Mouse (Mus musculus): ENCODE results near the gene Rcn3. TPM values are rescaled to one million over a fixed set of nuclear protein-coding genes. Genes with fewer than 3 reads are reported as not detected.

Rcn3 gene
- polyA plus RNA-seq, 1 experiment: 123 TPM

- H3K27me3 ChIP-seq (ENCODE audit: control insufficient read depth, insufficient read depth, insufficient read length): no peaks in the 10 kb centered on the region
- no peaks in the 10 kb centered on the region for H3K79me2 ChIP-seq (ENCODE audit: control insufficient read depth, insufficient read depth)
- no peak for TF ChIP-seq TCF3 (IDR thresholded peaks at IDR 0.05; ENCODE audit: insufficient read length, low read depth)
- no peak for TF ChIP-seq TCF12 (IDR thresholded peaks at IDR 0.05; ENCODE audit: insufficient read depth, poor library complexity, severe bottlenecking)
- no peak for TF ChIP-seq E2F4 (IDR thresholded peaks at IDR 0.05; ENCODE audit: insufficient read depth)
- no peak for TF ChIP-seq MAX (IDR thresholded peaks at IDR 0.05; ENCODE audit: low read depth)
- TF ChIP-seq POLR2AphosphoS2 (IDR thresholded peaks at IDR 0.05; ENCODE audit: insufficient read length, low read depth): peak; percentile 50
- TF ChIP-seq MYOD1 (IDR thresholded peaks at IDR 0.05; ENCODE audit: control insufficient read depth in 1 of 3, insufficient read length in 2 of 3, low read depth in 2 of 3): peak in 1 of 3 experiments; percentile 9
- TF ChIP-seq POLR2A (IDR thresholded peaks at IDR 0.05; ENCODE audit: insufficient read length, low read depth): peak; percentile 63
- peak in 1 of 3 experiments; percentile 39 for TF ChIP-seq MYOG (IDR thresholded peaks at IDR 0.05; ENCODE audit: control insufficient read depth in 1 of 3, insufficient read depth in 1 of 3, insufficient read length in 2 of 3, low read depth in 2 of 3)
- TF ChIP-seq REST (IDR thresholded peaks at IDR 0.05; ENCODE audit: insufficient read depth, insufficient read length): no peak
- TF ChIP-seq SRF (IDR thresholded peaks at IDR 0.05; ENCODE audit: control insufficient read depth, insufficient read length, low read depth): no peak
- peak; percentile 60 for TF ChIP-seq CEBPB (IDR thresholded peaks at IDR 0.05; ENCODE audit: insufficient read depth, poor library complexity, severe bottlenecking)
- TF ChIP-seq USF1 (IDR thresholded peaks at IDR 0.05; ENCODE audit: low read depth): no peak
- peak within 1 kb of the TSS; percentile 22 for H3K4me3 ChIP-seq
- peak within 1 kb of the TSS; percentile 82 for H3K4me2 ChIP-seq (ENCODE audit: low read depth)
- H3ac ChIP-seq (ENCODE audit: control insufficient read depth, insufficient read length): no peak within 1 kb of the TSS
- H3K36me3 ChIP-seq (ENCODE audit: control insufficient read depth, insufficient read depth): no peaks in the 10 kb centered on the region
Observed at GRCm38 (mm10) chr7:45103652-45104180, 11.7 kb upstream of the Rcn3 start, which contains the start of gene Fcgrt. Fcgrt (minus strand) TSS chr7:45103851.

- no peak for TF ChIP-seq SRF (IDR thresholded peaks at IDR 0.05; ENCODE audit: control insufficient read depth, insufficient read length, low read depth)
- TF ChIP-seq USF1 (IDR thresholded peaks at IDR 0.05; ENCODE audit: low read depth): peak; percentile 68
Observed at GRCm38 (mm10) chr7:45102940-45103585, 11.0 kb upstream of the Rcn3 start.

GRCm38 (mm10) chr7:45102441-45102840, 10.4 kb upstream of the Rcn3 start:
- H3K4me3 ChIP-seq: peak overlapping the region; percentile 22
- H3ac ChIP-seq (ENCODE audit: control insufficient read depth, insufficient read length): no peak overlapping the region
- H3K27me3 ChIP-seq (ENCODE audit: control insufficient read depth, insufficient read depth, insufficient read length): no peaks in the 10 kb centered on the region
- TF ChIP-seq TCF12 (IDR thresholded peaks at IDR 0.05; ENCODE audit: insufficient read depth, poor library complexity, severe bottlenecking) (no peak), MAX (IDR thresholded peaks at IDR 0.05; ENCODE audit: low read depth) (no peak)
- no peaks in the 10 kb centered on the region for H3K79me2 ChIP-seq (ENCODE audit: control insufficient read depth, insufficient read depth)
- no peaks in the 10 kb centered on the region for H3K36me3 ChIP-seq (ENCODE audit: control insufficient read depth, insufficient read depth)
- peak overlapping the region; percentile 82 for H3K4me2 ChIP-seq (ENCODE audit: low read depth)

More at GRCm38 (mm10) chr7:45102940-45103585, 11.0 kb upstream of the Rcn3 start:
- H3K36me3 ChIP-seq (ENCODE audit: control insufficient read depth, insufficient read depth): no peaks in the 10 kb centered on the region
- peak overlapping the region; percentile 82 for H3K4me2 ChIP-seq (ENCODE audit: low read depth)
- H3K79me2 ChIP-seq (ENCODE audit: control insufficient read depth, insufficient read depth): no peaks in the 10 kb centered on the region
- no peaks in the 10 kb centered on the region for H3K27me3 ChIP-seq (ENCODE audit: control insufficient read depth, insufficient read depth, insufficient read length)
- H3ac ChIP-seq (ENCODE audit: control insufficient read depth, insufficient read length): no peak overlapping the region
- H3K4me3 ChIP-seq: peak overlapping the region; percentile 22

- TF ChIP-seq POLR2AphosphoS2 (IDR thresholded peaks at IDR 0.05; ENCODE audit: insufficient read length, low read depth) (no peak), TCF3 (IDR thresholded peaks at IDR 0.05; ENCODE audit: insufficient read length, low read depth) (no peak), POLR2A (IDR thresholded peaks at IDR 0.05; ENCODE audit: insufficient read length, low read depth) (no peak), MYOG (IDR thresholded peaks at IDR 0.05; ENCODE audit: control insufficient read depth in 1 of 3, insufficient read depth in 1 of 3, insufficient read length in 2 of 3, low read depth in 2 of 3) (no peak), REST (IDR thresholded peaks at IDR 0.05; ENCODE audit: insufficient read depth, insufficient read length) (no peak), TCF12 (IDR thresholded peaks at IDR 0.05; ENCODE audit: insufficient read depth, poor library complexity, severe bottlenecking) (no peak), USF1 (IDR thresholded peaks at IDR 0.05; ENCODE audit: low read depth) (no peak), MAX (IDR thresholded peaks at IDR 0.05; ENCODE audit: low read depth) (no peak), SRF (IDR thresholded peaks at IDR 0.05; ENCODE audit: control insufficient read depth, insufficient read length, low read depth) (no peak), CEBPB (IDR thresholded peaks at IDR 0.05; ENCODE audit: insufficient read depth, poor library complexity, severe bottlenecking) (no peak), E2F4 (IDR thresholded peaks at IDR 0.05; ENCODE audit: insufficient read depth) (no peak)
- H3K79me2 ChIP-seq (ENCODE audit: control insufficient read depth, insufficient read depth): no peaks in the 10 kb centered on the region
- no peak overlapping the region for H3K4me3 ChIP-seq
- H3K27me3 ChIP-seq (ENCODE audit: control insufficient read depth, insufficient read depth, insufficient read length): no peaks in the 10 kb centered on the region
- H3K36me3 ChIP-seq (ENCODE audit: control insufficient read depth, insufficient read depth): no peaks in the 10 kb centered on the region
- H3ac ChIP-seq (ENCODE audit: control insufficient read depth, insufficient read length): no peak overlapping the region
- no peak overlapping the region for H3K4me2 ChIP-seq (ENCODE audit: low read depth)
Observed at GRCm38 (mm10) chr7:45100046-45100445, 8.0 kb upstream of the Rcn3 start.

GRCm38 (mm10) chr7:45098541-45099240, 6.7 kb upstream of the Rcn3 start:
- Histone ChIP-seq H3K36me3 (ENCODE audit: control insufficient read depth, insufficient read depth) (no peaks in the 10 kb centered on the region), H3K27me3 (ENCODE audit: control insufficient read depth, insufficient read depth, insufficient read length) (no peaks in the 10 kb centered on the region), H3ac (ENCODE audit: control insufficient read depth, insufficient read length) (no peak overlapping the region), H3K4me2 (ENCODE audit: low read depth) (no peak overlapping the region), H3K79me2 (ENCODE audit: control insufficient read depth, insufficient read depth) (no peaks in the 10 kb centered on the region), H3K4me3 (no peak overlapping the region)
- TF ChIP-seq E2F4 (IDR thresholded peaks at IDR 0.05; ENCODE audit: insufficient read depth): no peak
- no peak for TF ChIP-seq MYOG (IDR thresholded peaks at IDR 0.05; ENCODE audit: control insufficient read depth in 1 of 3, insufficient read depth in 1 of 3, insufficient read length in 2 of 3, low read depth in 2 of 3)
- no peak for TF ChIP-seq TCF12 (IDR thresholded peaks at IDR 0.05; ENCODE audit: insufficient read depth, poor library complexity, severe bottlenecking)

Measured in myocyte (in vitro differentiated cells).